Mouse (Mus musculus) stomach, embryonic 16.5 days (tissue): ENCODE measurements around the gene Mterf4. TPM values are rescaled to one million over a fixed set of nuclear protein-coding genes. Genes with fewer than 3 reads are reported as not detected.

ENCODE experiments used
- ATAC-seq: fragments of 200-750 bp; cut with Nextera tagmentation; 2 replicates; pipeline ENCODE4 v1.8.0; 2017; ENCODE audit warnings: moderate number of reproducible peaks, moderate TSS enrichment; ENCODE audit not compliant: insufficient read depth, low FRiP score
- H3K27ac ChIP-seq: fragments of 300-500 bp; sonication (generic); 2 replicates; pipeline ENCODE4 v1.5.1; 2014; ENCODE audit warnings: low read length
- H3K27me3 ChIP-seq: fragments of 300-500 bp; sonication (generic); 2 replicates; pipeline ENCODE4 v1.6.1; 2014; ENCODE audit warnings: low read length, control low read depth, mixed read lengths; ENCODE audit not compliant: control insufficient read depth, insufficient read depth
- H3K36me3 ChIP-seq: fragments of 300-500 bp; sonication (generic); 2 replicates; pipeline ENCODE4 v1.6.1; 2014; ENCODE audit warnings: low read length; ENCODE audit not compliant: control insufficient read depth, insufficient read depth
- H3K4me1 ChIP-seq: fragments of 300-500 bp; sonication (generic); 2 replicates; pipeline ENCODE4 v1.6.1; 2014; ENCODE audit warnings: low read length, control low read depth, mixed read lengths; ENCODE audit not compliant: control insufficient read depth, insufficient read depth
- H3K4me2 ChIP-seq: fragments of 300-500 bp; sonication (generic); 2 replicates; pipeline ENCODE4 v1.6.1; 2014; ENCODE audit warnings: low read depth, low read length, mixed read lengths
- H3K4me3 ChIP-seq: fragments of 300-500 bp; sonication (generic); replicated peaks from 2 replicates; pipeline ENCODE4 v1.5.1; 2014; ENCODE audit warnings: mild to moderate bottlenecking, low read length
- H3K9ac ChIP-seq: fragments of 300-500 bp; sonication (generic); 2 replicates; pipeline ENCODE4 v1.6.1; 2014; ENCODE audit warnings: low read length
- H3K9me3 ChIP-seq: fragments of 300-500 bp; sonication (generic); replicated peaks from 2 replicates; pipeline ENCODE4 v1.6.1; 2016; ENCODE audit warnings: low read length, control low read depth; ENCODE audit not compliant: control insufficient read depth
- WGBS: fragments of 180-500 bp; shearing (Covaris S2); extraction: QIAGEN DNeasy Blood & Tissue Kit; methylation state at CpG from one replicate; pipeline ENCODE4 v1.1.7; 2014; 5-methylcytosine and 5-hydroxymethylcytosine counted together
- polyA plus RNA-seq: library from polyadenylated mRNA; unstranded; fragments of >200 nt; fragmentation: Nextera tagmentation; extraction: Ambion mirVana; gene quantifications from 2 replicates; pipeline ENCODE4 v1.2.1, GENCODE M21; 2015

The Mterf4 gene
- polyA plus RNA-seq, 1 experiment from 2014 or later: 29.1 TPM

- no peak for ATAC-seq
- H3K36me3 ChIP-seq: no peaks in the 10 kb centered on the region
- H3K4me2 ChIP-seq: no peak overlapping the region
- no peaks in the 10 kb centered on the region for H3K4me1 ChIP-seq
- no peaks in the 10 kb centered on the region for H3K9me3 ChIP-seq
- 65% methylated on average over 6 of the region's 6 CpGs for WGBS
- no peak overlapping the region for H3K27ac ChIP-seq
- H3K9ac ChIP-seq: no peak overlapping the region
- H3K27me3 ChIP-seq: no peaks in the 10 kb centered on the region
- no peak overlapping the region for H3K4me3 ChIP-seq
These were observed 30.2 kb downstream of the Mterf4 start for GRCm38 (mm10) chr1:93275561-93275960.

GRCm38 (mm10) chr1:93272409-93272821, 33.3 kb downstream of the Mterf4 start:
- no peaks in the 10 kb centered on the region for H3K36me3 ChIP-seq
- WGBS: 3% methylated on average over 16 of the region's 16 CpGs
- H3K9me3 ChIP-seq: no peaks in the 10 kb centered on the region
- no peak overlapping the region for H3K9ac ChIP-seq
- no peak overlapping the region for H3K4me3 ChIP-seq
- H3K27ac ChIP-seq: no peak overlapping the region
- ATAC-seq: no peak
- H3K4me1 ChIP-seq: no peaks in the 10 kb centered on the region
- no peaks in the 10 kb centered on the region for H3K27me3 ChIP-seq
- no peak overlapping the region for H3K4me2 ChIP-seq

- Histone ChIP-seq H3K27ac (no peak overlapping the region), H3K4me3 (no peak overlapping the region), H3K36me3 (no peaks in the 10 kb centered on the region), H3K9me3 (no peaks in the 10 kb centered on the region), H3K9ac (no peak overlapping the region), H3K4me1 (no peaks in the 10 kb centered on the region), H3K27me3 (no peaks in the 10 kb centered on the region), H3K4me2 (no peak overlapping the region)
- 67% methylated on average over 6 of the region's 6 CpGs for WGBS
- ATAC-seq: no peak
These were observed 34.0 kb downstream of the Mterf4 start for GRCm38 (mm10) chr1:93271751-93272150.

GRCm38 (mm10) chr1:93270516-93271240, 35.0 kb downstream of the Mterf4 start:
- WGBS: 60% methylated on average over 3 of the region's 3 CpGs
- no peak for ATAC-seq

GRCm38 (mm10) chr1:93268246-93268645, 37.5 kb downstream of the Mterf4 start:
- no peak for ATAC-seq
- Histone ChIP-seq H3K4me2 (no peak overlapping the region), H3K4me3 (no peak overlapping the region), H3K27me3 (no peaks in the 10 kb centered on the region), H3K4me1 (no peaks in the 10 kb centered on the region), H3K36me3 (no peaks in the 10 kb centered on the region), H3K9ac (no peak overlapping the region), H3K27ac (no peak overlapping the region), H3K9me3 (no peaks in the 10 kb centered on the region)
- WGBS: 87% methylated on average over 2 of the region's 2 CpGs

More at GRCm38 (mm10) chr1:93270516-93271240, 35.0 kb downstream of the Mterf4 start:
- no peak overlapping the region for H3K4me2 ChIP-seq
- no peaks in the 10 kb centered on the region for H3K27me3 ChIP-seq
- no peaks in the 10 kb centered on the region for H3K36me3 ChIP-seq
- H3K9me3 ChIP-seq: no peaks in the 10 kb centered on the region
- no peak overlapping the region for H3K9ac ChIP-seq
- no peaks in the 10 kb centered on the region for H3K4me1 ChIP-seq
- no peak overlapping the region for H3K4me3 ChIP-seq
- no peak overlapping the region for H3K27ac ChIP-seq

GRCm38 (mm10) chr1:93267207-93267606, 38.5 kb downstream of the Mterf4 start:
- WGBS: 53% methylated on average over 3 of the region's 3 CpGs
- Histone ChIP-seq H3K27ac (no peak overlapping the region), H3K27me3 (no peaks in the 10 kb centered on the region), H3K4me2 (no peak overlapping the region), H3K9me3 (no peaks in the 10 kb centered on the region), H3K9ac (no peak overlapping the region), H3K4me1 (no peaks in the 10 kb centered on the region), H3K36me3 (no peaks in the 10 kb centered on the region), H3K4me3 (no peak overlapping the region)
- no peak for ATAC-seq

GRCm38 (mm10) chr1:93257560-93257959, 48.2 kb downstream of the Mterf4 start:
- H3K4me1 ChIP-seq: 0 out of 2 replicates have a peak, but pooled peaks cover 3% of the 10 kb centered on the region
- no peaks in the 10 kb centered on the region for H3K9me3 ChIP-seq
- WGBS: 83% methylated on average over 1 of the region's 1 CpGs
- no peak for ATAC-seq
- H3K27ac ChIP-seq: no peak overlapping the region
- H3K36me3 ChIP-seq: no peaks in the 10 kb centered on the region
- no peak overlapping the region for H3K4me2 ChIP-seq
- H3K27me3 ChIP-seq: no peaks in the 10 kb centered on the region
- no peak overlapping the region for H3K9ac ChIP-seq
- no peak overlapping the region for H3K4me3 ChIP-seq

GRCm38 (mm10) chr1:93255761-93256160, 50.0 kb downstream of the Mterf4 start:
- Histone ChIP-seq H3K4me3 (no peak overlapping the region), H3K9me3 (no peaks in the 10 kb centered on the region), H3K27me3 (no peaks in the 10 kb centered on the region), H3K4me2 (no peak overlapping the region), H3K4me1 (0 out of 2 replicates have a peak, but pooled peaks cover 6% of the 10 kb centered on the region), H3K27ac (no peak overlapping the region), H3K9ac (no peak overlapping the region), H3K36me3 (no peaks in the 10 kb centered on the region)
- ATAC-seq: no peak
- WGBS: 85% methylated on average over 7 of the region's 7 CpGs

- Histone ChIP-seq H3K27me3 (no peaks in the 10 kb centered on the region), H3K4me3 (no peak overlapping the region), H3K27ac (no peak overlapping the region; the same call in 1 of the 2 replicates), H3K9me3 (no peaks in the 10 kb centered on the region), H3K4me2 (no peak overlapping the region), H3K4me1 (0 out of 2 replicates have a peak, but pooled peaks cover 6% of the 10 kb centered on the region), H3K36me3 (no peaks in the 10 kb centered on the region), H3K9ac (no peak overlapping the region)
- WGBS: 34% methylated on average over 2 of the region's 2 CpGs
- ATAC-seq: no peak
These were observed 53.1 kb downstream of the Mterf4 start for GRCm38 (mm10) chr1:93252586-93252985.
